Mouse (Mus musculus): ENCODE results near the gene Gm2431.

DNA sequence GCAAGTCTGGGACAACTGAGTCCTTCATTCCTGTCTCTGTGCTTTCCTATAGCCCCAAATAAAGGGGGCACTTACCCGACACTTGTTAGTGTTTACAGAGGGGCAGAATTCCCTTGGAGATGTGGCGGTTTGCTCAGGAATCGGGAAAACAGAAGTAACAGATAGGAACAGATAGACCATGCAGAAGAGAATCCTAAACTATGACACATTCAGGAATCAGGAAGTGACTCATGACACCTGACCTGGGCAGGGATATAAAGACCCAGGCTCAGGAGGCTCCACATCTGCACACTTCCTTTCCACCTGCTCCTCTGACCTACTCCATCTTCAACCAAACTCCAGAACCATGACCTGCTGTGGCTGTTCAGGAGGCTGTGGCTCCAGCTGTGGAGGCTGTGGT lies 45.1 kb upstream of the Gm2431 start, which contains the start of gene Krtap5-4:
- TF ChIP-seq CTCF (IDR thresholded peaks at IDR 0.05; ENCODE audit: low read depth, low read length) (no peak), GATA1 (IDR thresholded peaks at IDR 0.05; ENCODE audit: borderline replicate concordance, low read length) (no peak), GATA2 (IDR thresholded peaks at IDR 0.05; ENCODE audit: borderline replicate concordance, low read depth, low read length) (no peak), POLR2AphosphoS5 (IDR thresholded peaks at IDR 0.05; ENCODE audit: insufficient replicate concordance, low read depth, low read length) (no peak), TAL1 (conservative IDR thresholded peaks at IDR 0.05; ENCODE audit: low read depth, low read length) (no peak)

Measured in G1E (cell line).